ENCODE assay signal across 30 mouse cellular contexts in genomic region chr10:19192971-19193758, GRCm38 (mm10).
DNase-seq lines count a peak whose midpoint lies in the region; ATAC-seq lines count a peak whose summit lies in the region.
"Had no signal": no experiment of that assay in that cellular context is flagged by ENCODE, and none has a peak within 500 bp of the region (broad histone marks: within the 10 kb centered on the region; RNA-seq: fewer than 3 reads in every experiment).

No protein-coding gene starts in this region.

- no peak overlapping the region for H3K4me3 ChIP-seq in embryonic facial prominence, embryonic 14.5 days (ENCODE audit: low read depth, low read length)
- H3K4me3 ChIP-seq in embryonic facial prominence, embryonic 10.5 days = no peak overlapping the region
- no peak overlapping the region for H3K4me3 ChIP-seq in hindbrain, embryonic 10.5 days
- H3K4me3 ChIP-seq: gastrocnemius, adult 2 months; heart, adult 2 months; heart, embryonic 13.5 days; limb, embryonic 12.5 days; lung, embryonic 15.5 days; midbrain, embryonic 12.5 days; stomach, embryonic 15.5 days had no signal

- WGBS in embryonic facial prominence, embryonic 14.5 days = 72% methylated on average over 5 of the region's 5 CpGs
- 88% methylated on average over 5 of the region's 5 CpGs for WGBS in embryonic facial prominence, embryonic 10.5 days
- WGBS in hindbrain, embryonic 10.5 days = 89% methylated on average over 5 of the region's 5 CpGs

- peak; percentile 40 for DNase-seq in embryonic facial prominence, embryonic 14.5 days (ENCODE audit: low spot score)
- DNase-seq in embryonic facial prominence, embryonic 10.5 days (ENCODE audit: low spot score) = no peak
- peak; percentile 72 for DNase-seq in 3T3-L1 (ENCODE audit: low read depth, low spot score)
- peak; percentile 60 for DNase-seq in NIH3T3 (ENCODE audit: low read depth)
- peak; percentile 85 for DNase-seq in induced T-regulatory cell, adult 2 months (ENCODE audit: low read depth)
- no peak for DNase-seq in embryo, embryonic 11 days
- DNase-seq in hindbrain, embryonic 10.5 days (ENCODE audit: low spot score) = no peak
- DNase-seq in layer of hippocampus, adult 11-12 months (ENCODE audit: low spot score) = no peak
- DNase-seq: adrenal gland, postnatal 14 days; cerebellum, adult 11-12 months; cerebellum, postnatal 10 days; gastrocnemius, adult 2 months; gastrocnemius, postnatal 36 days; heart, adult 2 months; heart, postnatal 10 days; kidney, adult 8-10 months; kidney, postnatal 4 days; layer of hippocampus, adult 9-11 months; lung, postnatal 36 days; right cerebral cortex, postnatal 25 days had no signal

- H3K27me3 ChIP-seq in embryonic facial prominence, embryonic 14.5 days (replicated peaks; ENCODE audit: control insufficient read depth, insufficient read depth, low read length) = 0 out of 2 replicates have a peak, but pooled peaks cover under 1% of the 10 kb centered on the region
- H3K27me3 ChIP-seq in embryonic facial prominence, embryonic 10.5 days (replicated peaks; ENCODE audit: low read depth, poor library complexity, severe bottlenecking) = peaks cover 9% of the 10 kb centered on the region
- peaks cover 3% of the 10 kb centered on the region; the same call in 1 of the 2 replicates for H3K27me3 ChIP-seq in hindbrain, embryonic 10.5 days (ENCODE audit: insufficient read depth, poor library complexity, severe bottlenecking)
- H3K27me3 ChIP-seq: heart, embryonic 13.5 days; midbrain, embryonic 12.5 days; stomach, embryonic 15.5 days had no signal

- ATAC-seq in embryonic facial prominence, embryonic 14.5 days (ENCODE audit: low read depth) = no peak
- ATAC-seq: forebrain, embryonic 14.5 days; hindbrain, embryonic 16.5 days had no signal

- H3K4me1 ChIP-seq in embryonic facial prominence, embryonic 14.5 days (ENCODE audit: control insufficient read depth, insufficient read depth, low read length) = peaks cover 9% of the 10 kb centered on the region; the same call in 1 of the 2 replicates
- H3K4me1 ChIP-seq in embryonic facial prominence, embryonic 10.5 days = peaks cover 10% of the 10 kb centered on the region
- H3K4me1 ChIP-seq in hindbrain, embryonic 10.5 days (replicated peaks) = peaks cover 7% of the 10 kb centered on the region
- H3K4me1 ChIP-seq: limb, embryonic 12.5 days; stomach, embryonic 15.5 days had no signal

- H3K9ac ChIP-seq in embryonic facial prominence, embryonic 14.5 days (ENCODE audit: low read depth, low read length) = no peak overlapping the region
- H3K9ac ChIP-seq: heart, embryonic 13.5 days; limb, embryonic 12.5 days; lung, embryonic 15.5 days; midbrain, embryonic 12.5 days; stomach, embryonic 15.5 days had no signal

- no peaks in the 10 kb centered on the region for H3K36me3 ChIP-seq in embryonic facial prominence, embryonic 14.5 days (ENCODE audit: control insufficient read depth, insufficient read depth, low read length)
- H3K36me3 ChIP-seq in embryonic facial prominence, embryonic 10.5 days (replicated peaks) = no peaks in the 10 kb centered on the region
- no peaks in the 10 kb centered on the region for H3K36me3 ChIP-seq in hindbrain, embryonic 10.5 days
- H3K36me3 ChIP-seq: G1E; heart, embryonic 13.5 days; limb, embryonic 12.5 days; lung, embryonic 15.5 days; midbrain, embryonic 12.5 days; stomach, embryonic 15.5 days had no signal

- H3K27ac ChIP-seq in embryonic facial prominence, embryonic 14.5 days (replicated peaks; ENCODE audit: low read depth, low read length) = no peak overlapping the region
- no peak overlapping the region for H3K27ac ChIP-seq in embryonic facial prominence, embryonic 10.5 days (replicated peaks)
- no peak overlapping the region for H3K27ac ChIP-seq in hindbrain, embryonic 10.5 days
- H3K27ac ChIP-seq: gastrocnemius, adult 2 months; heart, adult 2 months; heart, embryonic 13.5 days; kidney, postnatal 0 days; limb, embryonic 12.5 days; lung, embryonic 15.5 days; midbrain, embryonic 12.5 days; stomach, embryonic 15.5 days had no signal

- H3K9me3 ChIP-seq in embryonic facial prominence, embryonic 14.5 days (ENCODE audit: control insufficient read depth, low read length) = no peaks in the 10 kb centered on the region
- H3K9me3 ChIP-seq in embryonic facial prominence, embryonic 10.5 days = no peaks in the 10 kb centered on the region
- no peaks in the 10 kb centered on the region for H3K9me3 ChIP-seq in hindbrain, embryonic 10.5 days
- H3K9me3 ChIP-seq: G1E; heart, embryonic 13.5 days; limb, embryonic 12.5 days; lung, embryonic 15.5 days; midbrain, embryonic 12.5 days; stomach, embryonic 15.5 days had no signal

- H3K4me2 ChIP-seq in embryonic facial prominence, embryonic 14.5 days (ENCODE audit: low read depth, low read length) = no peak overlapping the region
- H3K4me2 ChIP-seq: heart, embryonic 13.5 days; limb, embryonic 12.5 days; liver, embryonic 11.5 days; lung, embryonic 15.5 days; midbrain, embryonic 12.5 days; stomach, embryonic 15.5 days had no signal

Comparison
In these comparisons a context has a peak if more than half of its experiments do, and no peak if none do; other contexts are left out.
1. DNase-seq: peak in embryonic facial prominence, embryonic 14.5 days (single experiment), 3T3-L1 (single experiment), NIH3T3 (single experiment) and induced T-regulatory cell, adult 2 months (single experiment); none in embryonic facial prominence, embryonic 10.5 days (single experiment), embryo, embryonic 11 days (single experiment), hindbrain, embryonic 10.5 days (single experiment) and layer of hippocampus, adult 11-12 months (single experiment).